Mouse (Mus musculus): Measurements from ENCODE around the gene Trim46.
A peak's percentile ranks its signal among the peaks of the same experiment; 100 is the strongest.

The Trim46 gene

GRCm38 (mm10) chr3:89270891-89271290 lies 24.8 kb upstream of the Trim46 start:
- no peak for DNase-seq (ENCODE audit: low read depth, low spot score)

- DNase-seq (ENCODE audit: low read depth, low spot score), result no peak
Observed at GRCm38 (mm10) chr3:89270051-89270755, 24.1 kb upstream of the Trim46 start, which contains the start of gene Slc50a1. Slc50a1 (minus strand) TSS chr3:89270570.

GRCm38 (mm10) chr3:89268916-89269315 lies 22.8 kb upstream of the Trim46 start:
- DNase-seq (ENCODE audit: low read depth, low spot score), result no peak

GRCm38 (mm10) chr3:89266439-89266893 lies 20.4 kb upstream of the Trim46 start:
- DNase-seq (ENCODE audit: low read depth, low spot score), result peak; percentile 88

- DNase-seq (ENCODE audit: low read depth, low spot score), result no peak
Observed at GRCm38 (mm10) chr3:89262417-89262816, 16.3 kb upstream of the Trim46 start.

- no peak for DNase-seq (ENCODE audit: low read depth, low spot score)
Observed at GRCm38 (mm10) chr3:89260211-89260610, 14.1 kb upstream of the Trim46 start.

- DNase-seq (ENCODE audit: low read depth, low spot score), result peak; percentile 30
Observed at GRCm38 (mm10) chr3:89259076-89259475, 13.0 kb upstream of the Trim46 start, which contains the start of gene Dpm3. Dpm3 (plus strand) TSS chr3:89259358.

GRCm38 (mm10) chr3:89256177-89256576 lies 10.1 kb upstream of the Trim46 start:
- no peak for DNase-seq (ENCODE audit: low read depth, low spot score)

- no peak for DNase-seq (ENCODE audit: low read depth, low spot score)
Observed at GRCm38 (mm10) chr3:89254994-89255393, 8.9 kb upstream of the Trim46 start.

- DNase-seq (ENCODE audit: low read depth, low spot score), result peak; percentile 77
Observed at GRCm38 (mm10) chr3:89251365-89251895, 5.3 kb upstream of the Trim46 start.

GRCm38 (mm10) chr3:89250435-89251040 lies 4.4 kb upstream of the Trim46 start:
- peak; percentile 70 for DNase-seq (ENCODE audit: low read depth, low spot score)

GRCm38 (mm10) chr3:89247466-89247865 lies 1.4 kb upstream of the Trim46 start:
- no peak for DNase-seq (ENCODE audit: low read depth, low spot score)

GRCm38 (mm10) chr3:89245688-89246171 lies 379 bp downstream of the Trim46 start, which contains the start of gene Krtcap2:
Krtcap2 (plus strand) TSS chr3:89245966.
- DNase-seq (ENCODE audit: low read depth, low spot score), result peak; percentile 47

- DNase-seq (ENCODE audit: low read depth, low spot score), result no peak
Observed at GRCm38 (mm10) chr3:89244982-89245687, 974 bp downstream of the Trim46 start.

- no peak for DNase-seq (ENCODE audit: low read depth, low spot score)
Observed at GRCm38 (mm10) chr3:89244158-89244981, 1.7 kb downstream of the Trim46 start.

- peak; percentile 76 for DNase-seq (ENCODE audit: low read depth, low spot score)
Observed at GRCm38 (mm10) chr3:89243609-89244008, 2.5 kb downstream of the Trim46 start.

- peak; percentile 81 for DNase-seq (ENCODE audit: low read depth, low spot score)
Observed at GRCm38 (mm10) chr3:89242331-89242895, 3.7 kb downstream of the Trim46 start.

GRCm38 (mm10) chr3:89238494-89238893 lies 7.6 kb downstream of the Trim46 start:
- no peak for DNase-seq (ENCODE audit: low read depth, low spot score)

- no peak for DNase-seq (ENCODE audit: low read depth, low spot score)
Observed at GRCm38 (mm10) chr3:89237682-89238081, 8.4 kb downstream of the Trim46 start.

- DNase-seq (ENCODE audit: low read depth, low spot score), result no peak
Observed at GRCm38 (mm10) chr3:89236516-89236915, 9.6 kb downstream of the Trim46 start.
